Mouse (Mus musculus) liver, adult 10 weeks (tissue): Measurements from ENCODE around the gene Dct. TPM values are rescaled to one million over a fixed set of nuclear protein-coding genes. Genes with fewer than 3 reads are reported as not detected.

Experiments used
- polyA plus RNA-seq: library from polyadenylated mRNA; stranded (reverse); fragments of 350-450 nt; fragmentation: Illumina TruSeq; extraction: RNeasy Lipid Tissue Mini Kit (QIAGEN cat#74804); gene quantifications from one replicate; pipeline ENCODE4 v1.2.3, GENCODE M21; 2014; ENCODE audit warnings: low read depth, low replicate concordance

Gene Dct
- 6.9 TPM for polyA plus RNA-seq

GRCm38 (mm10) chr14:118051975-118052630 is at the start of gene Dct:
TSS of gene Dct (minus strand) at chr14:118052244.

Other genes with a start within 250 kb of the Dct start
- gene Tgds, start 80.5 kb upstream of the Dct start, polyA plus RNA-seq: 35.5 TPM
- gene Gpr180, start 84.9 kb upstream of the Dct start, polyA plus RNA-seq: 7.3 TPM
- gene Sox21, start 184.8 kb upstream of the Dct start, polyA plus RNA-seq: not detected
- gene Gm9376, start 214.7 kb upstream of the Dct start, polyA plus RNA-seq: not detected